Mouse (Mus musculus) fat pad, adult 2 months (tissue): Measurements from ENCODE around the gene Clcnkb.

Experiments used
- DNase-seq: peaks from one replicate; pipeline ENCODE4 v3.0.0-alpha.2; 2011; ENCODE audit warnings: low read depth, low spot score; ENCODE audit errors: extremely low read depth

Gene Clcnkb

DNA sequence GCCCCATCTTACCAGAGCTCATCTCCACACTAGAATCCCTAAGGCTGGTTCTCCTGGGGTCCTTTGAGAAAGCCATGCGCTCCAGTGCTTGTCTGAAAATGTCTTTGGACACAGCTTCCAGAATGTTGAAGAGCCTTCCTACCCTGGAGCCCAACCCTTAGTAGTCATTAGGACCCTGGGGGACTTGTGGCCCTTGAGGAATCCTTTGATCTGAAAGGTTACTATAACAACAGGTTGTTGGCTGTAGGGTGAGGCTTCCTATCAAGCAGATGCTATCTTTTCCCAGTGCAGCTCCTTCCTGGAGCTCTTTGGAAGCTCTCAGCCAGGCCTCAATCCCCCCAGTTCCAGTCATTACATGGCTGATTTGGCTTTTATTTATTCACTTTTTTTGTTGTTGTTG, 20.2 kb upstream of the Clcnkb start, which contains the start of gene Srarp:
Gene Srarp, minus strand, starts transcription at position 132 of the 400 bp plus-strand sequence.
- no peak for DNase-seq

DNA sequence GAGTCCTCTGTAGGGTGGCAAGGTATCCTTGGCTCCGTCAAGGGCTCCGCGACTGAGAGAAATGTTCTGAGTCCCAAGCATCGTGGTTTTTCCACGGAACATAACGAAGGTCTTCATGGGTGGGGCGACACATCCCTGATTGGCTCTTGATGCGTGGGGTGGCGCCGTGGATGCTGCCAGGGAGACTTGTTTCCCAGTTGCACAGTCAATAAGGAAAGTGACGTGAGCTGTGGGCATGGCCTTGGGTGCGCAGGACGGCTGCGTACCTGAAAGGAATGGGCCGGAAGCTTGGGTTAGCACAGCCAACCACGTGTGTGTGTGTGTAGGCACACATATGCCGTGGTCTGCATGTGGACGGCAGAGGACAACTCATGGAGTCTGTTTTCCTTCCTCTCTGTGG, 17.4 kb upstream of the Clcnkb start:
- DNase-seq: no peak

DNA sequence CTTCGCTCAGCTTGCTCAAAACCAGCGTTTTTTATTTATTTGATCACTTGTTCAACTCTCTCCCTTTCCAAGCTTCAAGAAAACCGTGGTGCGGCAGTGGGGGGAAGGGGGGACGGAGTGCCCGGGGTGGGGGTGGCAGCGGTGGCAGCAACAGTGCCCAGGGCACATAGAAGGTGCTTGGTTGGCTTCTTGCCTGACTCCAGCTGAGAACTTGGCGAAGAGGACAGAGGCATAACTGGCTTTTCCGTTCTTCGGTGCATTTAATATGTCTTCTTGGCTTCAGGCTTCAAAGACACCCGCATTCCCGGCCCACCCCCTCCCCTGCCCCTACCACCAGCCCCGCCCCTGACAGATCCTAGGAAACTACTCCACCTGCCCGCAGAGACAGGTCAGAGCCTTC, 16.9 kb upstream of the Clcnkb start:
- no peak for DNase-seq

DNA sequence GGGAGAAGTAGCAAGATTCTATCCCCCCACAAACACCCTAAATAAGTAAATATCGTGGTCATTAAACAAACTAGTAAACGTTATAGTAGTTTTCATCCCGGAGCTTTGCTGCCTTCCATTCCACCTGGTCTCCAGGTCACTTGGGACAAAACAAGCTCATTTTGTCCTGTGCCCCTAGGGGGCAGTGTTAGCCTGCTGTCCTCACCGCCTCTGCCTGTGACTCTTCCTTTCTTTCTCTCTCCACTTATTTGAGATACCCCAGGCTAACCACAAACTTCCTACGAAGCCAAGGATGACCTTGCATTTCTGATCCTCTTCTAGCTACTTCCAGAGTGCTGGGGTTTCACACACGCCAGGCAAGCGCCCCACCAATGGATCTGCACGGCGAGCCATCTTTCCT, 15.2 kb upstream of the Clcnkb start:
- no peak for DNase-seq

DNA sequence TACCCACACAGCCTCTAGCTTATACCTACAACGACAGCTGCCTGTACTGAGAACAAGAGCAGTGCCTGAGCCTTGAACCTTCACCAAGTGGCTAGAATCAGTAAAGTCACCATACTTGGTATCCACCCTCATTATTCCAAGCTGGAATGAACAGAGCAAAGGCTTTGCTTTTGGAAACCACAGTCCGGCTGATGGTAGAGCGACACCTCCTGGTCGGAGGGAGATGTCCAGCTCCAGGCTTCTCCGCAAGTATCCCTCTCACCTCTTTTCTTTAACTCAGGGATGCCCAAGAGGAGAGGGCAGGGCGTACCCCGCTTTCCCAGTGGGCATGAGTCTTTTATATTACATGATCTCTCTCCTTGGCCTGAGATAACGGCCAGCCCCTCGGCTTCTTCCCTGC, 14.0 kb upstream of the Clcnkb start:
- DNase-seq: no peak

DNA sequence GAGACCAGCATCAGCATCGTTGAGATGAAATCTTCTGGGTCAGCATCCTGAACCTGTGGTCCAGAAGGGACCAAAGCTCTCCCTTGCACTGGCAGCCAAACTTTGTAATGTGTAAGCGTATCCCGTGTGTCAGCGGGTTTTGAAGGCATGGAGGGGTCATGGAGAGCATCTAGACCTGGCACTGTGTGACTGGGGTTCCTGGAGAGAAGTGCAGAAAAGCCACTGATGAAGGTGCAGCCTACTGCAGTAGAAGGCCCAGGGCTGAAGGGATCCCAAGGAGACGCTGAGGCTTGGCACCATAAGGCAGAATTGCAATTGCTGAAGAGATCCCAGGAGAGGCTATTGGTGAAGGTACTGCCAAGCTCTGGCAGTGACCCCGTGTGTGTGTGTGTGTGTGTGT, 13.6 kb upstream of the Clcnkb start:
- DNase-seq: no peak

DNA sequence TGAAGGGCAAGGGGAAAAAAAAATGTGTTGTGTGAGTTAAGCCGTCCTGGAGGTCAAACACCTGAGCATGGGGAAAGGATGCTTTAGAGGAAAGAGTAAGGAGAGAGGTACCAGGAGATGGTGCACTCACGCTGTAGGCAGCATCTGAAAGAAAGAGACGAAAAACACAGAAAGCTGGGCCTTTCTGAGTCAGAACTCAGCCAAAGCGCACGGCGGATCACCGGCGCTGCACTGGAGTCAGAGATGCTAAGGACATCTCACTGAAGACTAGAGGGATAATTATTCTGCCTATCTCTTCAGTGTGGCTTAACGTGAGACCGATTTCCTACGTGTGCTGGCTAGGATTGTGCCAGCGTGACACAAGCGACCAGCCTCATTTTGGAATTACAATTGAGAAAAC, 12.1 kb upstream of the Clcnkb start:
- DNase-seq: no peak

DNA sequence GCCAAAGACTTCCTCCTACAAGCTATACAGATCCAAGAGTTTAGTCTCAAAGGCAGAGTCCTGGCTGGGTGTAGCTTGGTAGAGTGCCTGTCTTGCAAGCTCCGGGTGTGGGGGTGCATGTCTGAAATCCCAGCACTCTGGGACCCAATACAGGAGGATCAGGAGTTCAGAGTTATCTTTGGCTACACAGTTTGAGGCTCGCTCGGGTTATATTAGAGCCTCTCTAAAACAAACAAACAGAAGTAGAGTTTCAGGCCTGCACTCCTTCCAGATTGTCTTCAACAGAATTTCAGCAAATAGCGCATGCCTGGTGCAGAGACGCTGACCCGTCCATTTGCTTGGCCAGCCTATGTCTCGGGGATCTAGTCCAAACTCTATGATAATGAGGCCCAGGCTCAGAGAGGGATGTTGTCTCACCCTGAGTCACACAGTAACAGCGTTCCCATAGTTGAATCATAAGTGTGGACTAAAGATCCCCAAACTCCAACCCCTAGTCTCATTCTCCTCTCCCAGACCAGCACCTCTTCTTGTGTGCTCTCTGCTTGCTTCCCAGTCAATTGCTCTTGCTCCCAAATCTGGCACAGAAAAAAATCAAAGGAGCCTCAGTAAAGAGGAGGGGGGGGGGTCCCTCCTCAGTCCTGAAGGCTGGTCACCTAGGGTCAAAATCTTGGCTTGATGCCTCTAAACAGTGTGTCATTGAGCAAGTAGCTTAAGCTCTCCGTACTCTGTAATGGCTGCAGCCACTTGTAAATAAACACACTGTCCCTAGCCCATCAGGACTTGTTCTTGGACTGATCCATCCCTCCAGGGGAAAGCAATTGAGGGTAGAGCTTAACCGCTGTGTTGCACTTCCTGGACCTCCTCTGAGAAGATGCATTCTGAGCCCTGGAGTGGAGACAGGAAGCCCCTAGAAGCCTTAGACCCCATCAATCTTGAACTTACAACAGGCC, 11.3 kb upstream of the Clcnkb start:
- DNase-seq: no peak

DNA sequence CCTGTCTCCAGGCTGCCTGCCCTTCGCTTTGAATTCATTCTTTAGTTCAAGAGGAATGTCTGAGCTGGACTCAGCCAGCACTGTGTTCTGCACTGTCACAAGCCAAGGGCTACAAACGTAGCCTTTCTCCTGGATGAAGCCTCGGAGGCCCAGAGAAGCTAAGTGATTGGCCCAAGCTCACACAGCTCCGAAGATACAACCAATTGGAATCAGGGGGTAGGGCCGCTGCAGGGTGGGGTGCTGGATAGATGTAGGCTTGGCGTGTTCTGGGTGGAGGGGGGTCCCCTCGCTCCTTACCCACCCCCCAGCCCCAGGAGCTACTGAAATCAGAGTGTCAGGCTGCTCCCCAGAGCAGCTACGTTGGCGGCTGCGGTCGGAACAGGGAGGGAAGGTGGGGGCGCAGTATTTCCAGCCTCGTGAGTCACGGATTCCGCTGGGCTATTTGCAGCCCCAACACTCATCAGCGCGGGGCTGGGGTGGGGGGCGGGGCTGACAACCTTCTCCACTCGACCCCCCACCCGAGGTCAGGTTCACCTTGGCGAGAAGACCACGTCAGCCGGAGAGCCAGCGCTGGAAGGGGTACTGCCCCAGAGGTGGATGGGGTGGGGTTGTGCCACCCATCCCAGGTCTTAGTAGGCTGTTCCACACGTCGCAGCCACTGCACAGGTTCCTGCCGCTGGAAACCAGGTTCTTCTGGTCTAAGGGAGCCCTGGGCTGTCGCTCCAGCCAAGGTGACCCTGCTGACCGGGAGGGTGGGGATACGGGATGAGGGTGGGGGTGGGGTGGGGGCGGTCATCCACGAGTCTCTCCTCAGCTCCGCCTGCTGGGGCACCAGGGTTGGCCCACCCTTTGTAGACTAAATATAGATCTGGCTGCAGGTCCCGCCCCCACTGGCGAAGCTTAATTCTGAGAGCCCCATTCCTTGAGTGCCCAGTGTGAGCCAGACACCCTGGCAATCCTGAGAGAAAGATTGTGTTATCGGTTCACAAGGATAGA, 10.0 kb upstream of the Clcnkb start:
- no peak for DNase-seq

DNA sequence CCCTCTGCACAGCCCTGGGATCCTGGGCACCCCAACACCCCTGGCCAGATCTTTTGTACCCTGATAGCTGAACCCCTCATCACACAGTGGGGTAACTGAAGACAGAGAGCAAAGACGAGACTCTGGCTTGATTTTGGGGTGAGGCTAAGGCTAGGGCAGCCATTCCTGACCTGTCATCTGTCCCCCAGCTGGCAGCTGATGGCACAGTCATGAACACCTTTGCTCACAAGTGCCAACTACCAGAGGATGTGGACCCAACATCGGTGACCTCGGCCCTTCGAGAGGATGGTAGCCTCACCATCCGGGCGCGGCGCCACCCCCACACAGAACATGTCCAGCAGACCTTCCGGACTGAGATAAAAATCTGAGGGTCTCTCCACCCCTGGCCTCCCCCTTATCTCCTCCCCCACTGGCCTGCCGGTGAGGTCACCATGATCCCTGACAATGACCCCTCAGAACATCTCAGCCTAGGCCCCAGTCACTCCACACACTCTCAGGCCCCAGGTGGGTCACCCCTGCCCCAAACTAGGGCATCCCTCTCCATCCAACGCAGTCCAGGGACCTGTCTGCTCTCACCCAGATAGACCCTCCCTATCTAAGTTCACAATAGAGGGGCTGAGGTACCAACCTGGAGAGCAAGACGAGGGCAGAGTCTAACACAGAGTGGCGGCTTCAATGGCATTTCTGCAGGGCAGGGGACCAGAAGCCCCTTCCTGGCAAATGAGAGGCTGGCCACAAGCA, 8.0 kb upstream of the Clcnkb start:
- DNase-seq: no peak

DNA sequence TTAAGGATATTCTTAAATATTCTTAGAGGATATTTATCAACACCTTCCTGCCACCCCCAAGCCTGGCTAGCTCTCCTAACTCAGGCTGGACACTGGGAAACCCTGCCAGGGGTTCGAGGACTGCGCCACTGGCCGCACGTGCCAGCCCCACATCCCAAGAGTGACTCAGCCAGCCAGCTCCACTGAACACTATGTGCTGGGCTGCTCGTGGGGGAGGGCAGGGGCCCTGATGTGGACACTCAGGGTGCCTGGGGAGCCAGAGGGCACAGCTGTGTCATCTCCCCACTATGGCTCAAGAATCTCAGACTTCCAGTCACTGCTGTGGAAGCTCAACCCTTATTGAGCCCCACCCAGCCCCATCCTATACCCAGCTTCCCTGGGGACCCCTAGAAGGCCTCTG, 7.5 kb upstream of the Clcnkb start:
- DNase-seq: no peak

DNA sequence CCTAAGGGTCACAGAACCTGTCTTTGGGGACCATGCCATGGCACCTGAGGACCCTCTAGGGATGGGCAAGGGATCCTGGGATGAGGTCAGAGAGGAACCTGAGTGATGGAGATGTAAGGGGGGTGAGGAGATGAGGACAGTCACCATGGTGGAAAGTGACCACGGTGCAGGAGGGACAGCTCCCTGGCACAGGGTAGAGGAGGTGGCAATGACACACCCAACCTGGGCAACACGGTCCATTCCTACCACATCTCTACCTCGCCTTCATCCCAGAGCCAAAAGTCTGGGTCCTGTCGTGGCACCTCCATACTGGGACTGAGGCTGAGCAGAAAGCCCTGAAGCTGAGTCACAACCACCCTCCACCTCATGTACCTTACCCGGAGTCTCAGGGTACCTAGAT, 7.0 kb upstream of the Clcnkb start:
- no peak for DNase-seq

DNA sequence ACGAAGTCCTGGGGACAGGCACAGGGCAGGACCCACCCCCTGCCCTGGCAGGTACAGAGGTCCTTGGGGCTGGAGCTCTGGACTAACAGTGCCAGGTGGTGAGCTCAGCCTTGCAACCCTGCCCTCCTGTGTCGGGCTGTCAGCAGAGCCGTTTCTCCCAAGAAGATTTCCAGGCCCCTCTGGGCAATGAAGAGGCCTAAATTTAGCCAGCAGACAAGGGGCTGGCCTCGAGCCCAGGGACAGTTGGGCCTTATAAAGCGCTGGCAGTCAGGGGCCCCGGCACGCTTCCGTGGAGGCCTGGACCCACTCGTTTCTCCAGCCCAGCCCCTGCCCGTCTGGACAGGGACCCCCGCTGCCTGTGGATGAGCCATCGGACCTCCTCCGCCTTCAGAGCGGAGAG, 5.6 kb upstream of the Clcnkb start:
- DNase-seq: no peak

DNA sequence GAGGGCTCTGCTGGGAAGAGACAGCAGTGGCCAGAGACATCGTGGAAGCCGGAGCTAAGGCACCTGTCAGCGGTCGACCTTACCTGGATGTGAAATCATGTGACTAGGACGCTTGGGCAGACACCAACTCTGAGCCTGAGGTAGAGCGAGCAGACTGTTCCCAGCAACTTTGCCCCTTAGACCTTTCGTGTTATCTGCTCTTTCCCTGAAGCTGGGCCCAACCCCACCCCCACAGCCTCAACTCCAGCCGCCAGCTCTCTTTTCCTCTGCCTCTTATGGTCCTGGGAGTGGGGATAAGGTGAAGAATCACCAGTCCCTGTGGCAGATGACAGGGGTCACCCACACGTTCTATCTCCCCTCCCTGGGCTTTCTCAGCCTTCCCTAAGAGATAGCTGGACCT, 5.1 kb upstream of the Clcnkb start:
- no peak for DNase-seq

DNA sequence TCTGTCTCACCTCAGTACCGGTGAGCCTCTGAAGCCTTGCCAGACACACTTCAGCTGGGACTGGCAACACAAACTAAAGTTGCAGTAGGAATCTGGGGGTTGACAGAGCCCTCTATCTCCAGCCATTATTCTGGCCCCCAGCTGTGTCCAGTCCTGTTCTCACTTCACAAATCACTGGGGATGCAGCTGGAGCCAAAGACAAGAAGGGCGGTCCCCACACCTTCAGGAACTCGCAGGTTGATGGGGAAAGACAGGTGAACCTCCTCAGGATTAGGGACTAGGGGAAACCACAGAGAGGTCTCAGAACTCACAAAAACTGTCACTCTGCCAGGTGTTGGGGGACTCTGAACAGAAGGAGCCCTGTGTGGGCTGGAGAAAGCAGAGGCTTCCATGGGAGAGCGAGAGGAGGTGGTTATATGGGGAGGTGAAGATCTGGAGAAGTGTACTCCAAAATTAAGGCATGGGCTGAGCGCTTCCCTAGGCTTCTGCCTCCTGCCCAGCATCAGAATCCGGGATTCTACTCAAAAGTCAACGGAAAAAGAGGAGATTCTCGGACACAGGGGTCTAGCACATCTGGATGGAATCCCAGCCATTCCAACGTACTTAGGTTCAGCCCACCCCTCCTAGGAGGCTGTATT, 4.5 kb upstream of the Clcnkb start, which contains the start of gene Hspb7:
Gene Hspb7, plus strand, starts transcription at position 588 of the 638 bp plus-strand sequence.
- no peak for DNase-seq

DNA sequence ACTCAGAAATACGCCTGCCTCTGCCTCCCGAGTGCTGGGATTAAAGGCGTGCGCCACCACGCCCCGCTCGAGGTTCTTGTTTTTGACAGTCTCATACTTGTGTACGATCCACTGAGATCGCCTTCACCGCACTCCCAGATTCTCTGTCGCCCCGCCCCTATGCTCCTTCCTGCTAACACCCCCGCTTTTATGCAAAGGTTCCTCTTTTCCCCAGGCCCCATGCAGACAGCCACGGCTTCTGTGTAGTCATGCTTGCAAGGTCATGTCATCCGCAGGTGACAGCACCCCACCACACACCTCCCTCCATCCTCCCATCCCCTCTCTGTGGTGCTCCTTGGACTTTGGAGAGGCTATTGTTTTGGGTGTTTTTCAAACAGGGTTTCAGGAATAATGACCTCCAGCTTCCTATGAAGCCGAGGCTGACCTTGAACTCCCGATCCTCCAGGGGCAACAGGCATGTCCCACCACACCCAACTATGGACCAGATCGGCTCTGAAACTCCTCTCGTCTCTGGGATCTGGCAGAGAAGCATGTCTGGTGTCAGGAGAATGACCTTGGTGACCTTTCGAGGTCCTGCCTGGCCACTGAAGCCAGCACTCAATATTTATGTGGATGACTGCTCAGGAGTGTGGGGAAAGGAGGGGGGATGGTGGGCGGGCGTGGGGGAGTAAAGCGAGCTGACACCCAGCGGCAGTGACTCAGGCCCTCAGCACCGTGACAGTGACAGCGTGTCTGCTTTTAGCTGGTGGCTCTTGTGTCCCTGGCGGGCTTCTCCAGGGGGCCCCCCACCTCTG, 3.8 kb upstream of the Clcnkb start:
- no peak for DNase-seq

DNA sequence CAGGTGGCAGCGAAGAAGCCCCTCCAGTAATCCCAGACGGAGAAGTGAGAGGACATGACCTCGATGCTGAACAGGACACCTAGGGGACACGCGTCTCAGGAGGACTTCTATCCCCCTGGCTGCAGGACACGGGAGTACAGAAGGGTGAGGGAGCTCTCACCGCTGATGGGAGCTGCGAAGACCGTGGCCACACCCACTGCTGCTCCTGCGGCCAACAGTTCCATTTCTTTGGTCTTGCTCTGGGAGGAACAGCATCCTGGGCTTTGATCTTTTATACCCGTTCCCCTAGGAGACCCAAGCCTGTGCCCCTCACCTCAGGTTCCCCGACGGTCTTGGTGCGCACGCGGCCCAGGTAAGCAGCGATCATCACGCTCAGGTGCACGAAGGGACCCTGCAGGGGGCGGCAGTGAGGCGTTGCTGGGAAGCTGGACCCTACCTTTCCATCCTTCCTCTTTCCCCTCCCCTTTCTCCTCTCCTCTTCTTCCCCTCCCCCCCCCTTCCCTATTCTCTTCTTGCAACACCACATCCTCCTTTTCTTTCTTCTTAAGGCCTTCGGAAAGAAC, 4.3 kb downstream of the Clcnkb start:
- no peak for DNase-seq

DNA sequence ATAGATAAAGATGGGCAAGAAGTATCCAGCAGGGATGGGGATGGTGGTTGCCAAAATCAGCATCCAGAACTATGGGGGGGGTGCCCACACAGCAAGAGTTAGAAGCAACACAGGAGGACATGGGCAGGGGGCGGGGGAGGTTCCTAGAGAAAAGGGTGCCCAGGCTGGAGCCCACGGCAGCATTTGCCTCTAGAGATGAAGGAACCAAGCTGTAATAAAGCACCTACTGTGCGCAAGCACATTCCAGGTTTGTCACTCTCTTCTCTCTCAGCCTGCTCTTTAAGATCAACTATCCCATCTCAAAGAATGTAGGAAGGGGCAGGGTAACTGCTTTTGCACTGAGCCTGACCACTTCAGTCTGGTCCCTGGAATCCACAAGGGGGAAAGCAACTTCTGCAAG, 7.2 kb downstream of the Clcnkb start:
- no peak for DNase-seq
